7 mouse cellular contexts compared by ENCODE assay signal in the genomic region with DNA sequence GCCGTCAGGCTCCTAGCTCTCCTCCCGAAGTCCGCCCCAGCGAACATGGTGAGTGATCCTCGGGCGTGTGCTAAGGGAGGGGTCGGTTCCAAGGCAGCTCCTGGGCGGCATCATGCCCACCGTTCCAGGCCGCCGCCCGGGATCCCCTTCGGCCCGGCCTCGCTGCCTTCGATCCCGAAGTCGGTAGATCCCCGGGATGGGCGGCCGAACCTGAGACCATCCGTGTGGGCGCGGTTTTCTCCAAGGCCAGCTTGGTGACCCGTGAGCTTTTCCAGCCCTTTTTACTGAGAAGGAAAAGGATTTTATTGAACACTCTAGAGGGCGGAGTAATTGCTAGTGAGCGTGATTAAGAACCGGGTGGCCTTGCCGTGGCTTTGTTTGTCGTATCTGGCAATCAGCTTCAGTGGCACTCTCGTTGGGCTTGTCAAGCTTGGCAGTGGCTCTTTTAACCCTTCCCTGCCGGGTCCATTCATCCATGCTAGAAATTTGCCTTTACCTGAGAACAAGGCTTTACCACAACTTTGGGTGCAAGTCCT. TPM values are rescaled to one million over a fixed set of nuclear protein-coding genes. Genes with fewer than 3 reads are reported as not detected.
A peak's percentile ranks its signal among the peaks of the same experiment; 100 is the strongest.
DNase-seq lines count a peak whose midpoint lies in the region; ATAC-seq and TF ChIP-seq lines count a peak whose summit lies in the region.

No protein-coding gene starts in this region.

- peak overlapping the region; percentile 82 for H3K4me3 ChIP-seq in lung, embryonic 14.5 days (ENCODE audit: low read depth, low read length)

- no peaks in the 10 kb centered on the region for H3K36me3 ChIP-seq in lung, embryonic 14.5 days (ENCODE audit: insufficient read depth)

- ATAC-seq in erythroblast, adult 5-6 weeks (replicated peaks; ENCODE audit: low FRiP score, poor library complexity, severe bottlenecking): peak; percentile 17
- peak; percentile 41 for ATAC-seq in inflammation-experienced regulatory T-cells, adult 6 months
- no peak; the same call in 1 of the 2 replicates for ATAC-seq in lung, embryonic 14.5 days (ENCODE audit: insufficient read depth)

- DNase-seq in ovary, postnatal 14 days (ENCODE audit: low spot score): peak; percentile 27
- no peak for DNase-seq in ovary, postnatal 10 days (ENCODE audit: low spot score)
- DNase-seq in adrenal gland, postnatal 25 days: peak; percentile 41
- peak; percentile 78 for DNase-seq in lung, embryonic 14.5 days
- DNase-seq in retina, adult 2 months (ENCODE audit: low read depth, low spot score): peak; percentile 29

- no peak for TF ChIP-seq CTCF in lung, embryonic 14.5 days (IDR thresholded peaks at IDR 0.05; ENCODE audit: low read depth)

- no peaks in the 10 kb centered on the region for H3K9me3 ChIP-seq in lung, embryonic 14.5 days (ENCODE audit: low read depth, low read length)

- peak overlapping the region; percentile 91 for H3K9ac ChIP-seq in lung, embryonic 14.5 days

- H3K27me3 ChIP-seq in lung, embryonic 14.5 days (ENCODE audit: insufficient read depth, low read length): no peaks in the 10 kb centered on the region

- H3K4me1 ChIP-seq in lung, embryonic 14.5 days (ENCODE audit: insufficient read depth): peaks cover 13% of the 10 kb centered on the region

- H3K4me2 ChIP-seq in lung, embryonic 14.5 days: peak overlapping the region; percentile 64

- H3K27ac ChIP-seq in lung, embryonic 14.5 days (ENCODE audit: low read depth): peak overlapping the region; percentile 99

- WGBS in lung, embryonic 14.5 days: under 1% methylated on average over 32 of the region's 32 CpGs

RNA-seq across cellular contexts. Expression of a gene that starts 0.5 kb away (rescaled TPM):
- 258 and 286 TPM in 2 replicates for total RNA-seq in adrenal gland, postnatal 25 days (2021)
- 153 and 172 TPM in 2 replicates for total RNA-seq in erythroblast, adult 5-6 weeks (2015; ENCODE audit: low replicate concordance)
- 174 and 176 TPM in 2 replicates for total RNA-seq in erythroblast, adult 5-6 weeks (2017; ENCODE audit: low replicate concordance)
- 10 to 100 TPM; 20.8 to 76.5 (median 26.2) TPM for polyA plus RNA-seq in inflammation-experienced regulatory T-cells, adult 6 months (2017; shearing (Covaris generic))
- polyA plus RNA-seq in lung, embryonic 14.5 days (2014; fragmentation: Nextera tagmentation; extraction: Ambion mirVana): 473 and 523 TPM in 2 replicates

RNA-seq across cellular contexts. Expression of a gene that starts 52.7 kb away (rescaled TPM):
- 0.52 and 1.0 TPM in 2 replicates for total RNA-seq in adrenal gland, postnatal 25 days (2021)
- not detected in 2 replicates for total RNA-seq in erythroblast, adult 5-6 weeks (2015; ENCODE audit: low replicate concordance)
- total RNA-seq in erythroblast, adult 5-6 weeks (2017; ENCODE audit: low replicate concordance): 0.68 TPM in 1 of 2 replicates, not detected in the other
- not detected for polyA plus RNA-seq in inflammation-experienced regulatory T-cells, adult 6 months (2017; shearing (Covaris generic))
- 1.6 and 2.0 TPM in 2 replicates for polyA plus RNA-seq in lung, embryonic 14.5 days (2014; fragmentation: Nextera tagmentation; extraction: Ambion mirVana)
